Mouse (Mus musculus): ENCODE measurements around the gene Qsox1. TPM values are rescaled to one million over a fixed set of nuclear protein-coding genes. Genes with fewer than 3 reads are reported as not detected.
A peak's percentile ranks its signal among the peaks of the same experiment; 100 is the strongest.

Gene Qsox1
- polyA plus RNA-seq, 1 experiment = 111 TPM

GRCm38 (mm10) chr1:155805607-155806006 is 7.1 kb downstream of the Qsox1 start:
- WGBS = 65% methylated on average over 9 of the region's 9 CpGs
- no peak for DNase-seq (ENCODE audit: low read depth, low spot score)

- DNase-seq (ENCODE audit: low read depth, low spot score) = no peak
These were observed 11.4 kb downstream of the Qsox1 start for GRCm38 (mm10) chr1:155801014-155801991.

GRCm38 (mm10) chr1:155798000-155798399 is 14.7 kb downstream of the Qsox1 start:
- DNase-seq (ENCODE audit: low read depth, low spot score) = no peak
- 94% methylated on average over 4 of the region's 4 CpGs for WGBS

More at GRCm38 (mm10) chr1:155801014-155801991, 11.4 kb downstream of the Qsox1 start:
- 74% methylated on average over 11 of the region's 11 CpGs for WGBS

GRCm38 (mm10) chr1:155797425-155797824 is 15.3 kb downstream of the Qsox1 start:
- DNase-seq (ENCODE audit: low read depth, low spot score) = no peak
- WGBS = 88% methylated on average over 4 of the region's 4 CpGs

- no peak for DNase-seq (ENCODE audit: low read depth, low spot score)
- 79% methylated on average over 11 of the region's 11 CpGs for WGBS
These were observed 15.8 kb downstream of the Qsox1 start for GRCm38 (mm10) chr1:155796757-155797405.

DNA sequence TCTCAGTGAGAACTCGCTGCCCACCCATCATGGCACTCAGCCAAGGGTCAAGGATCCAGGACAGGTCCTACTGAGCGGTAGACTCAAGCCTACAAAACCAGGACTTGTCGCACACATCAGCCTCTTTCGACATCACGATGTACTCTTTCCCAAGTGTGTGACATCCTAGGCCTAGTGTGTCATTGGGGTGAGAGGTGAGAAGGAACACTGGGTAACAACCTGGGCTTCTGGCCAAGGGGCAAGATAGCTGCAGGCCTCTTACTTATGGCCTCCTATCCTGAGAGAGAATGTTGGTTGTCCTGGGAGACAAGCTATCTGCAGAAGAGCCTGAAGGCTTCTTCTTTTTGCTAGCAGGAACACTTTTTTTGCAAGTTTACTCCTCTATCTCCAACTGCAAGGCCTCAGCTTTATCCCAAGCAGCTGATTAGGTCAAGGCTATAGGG is 16.9 kb downstream of the Qsox1 start:
- DNase-seq (ENCODE audit: low read depth, low spot score) = no peak
- 90% methylated on average over 5 of the region's 5 CpGs for WGBS

GRCm38 (mm10) chr1:155794855-155795254 is 17.8 kb downstream of the Qsox1 start:
- 82% methylated on average over 6 of the region's 6 CpGs for WGBS
- DNase-seq (ENCODE audit: low read depth, low spot score) = no peak

DNA sequence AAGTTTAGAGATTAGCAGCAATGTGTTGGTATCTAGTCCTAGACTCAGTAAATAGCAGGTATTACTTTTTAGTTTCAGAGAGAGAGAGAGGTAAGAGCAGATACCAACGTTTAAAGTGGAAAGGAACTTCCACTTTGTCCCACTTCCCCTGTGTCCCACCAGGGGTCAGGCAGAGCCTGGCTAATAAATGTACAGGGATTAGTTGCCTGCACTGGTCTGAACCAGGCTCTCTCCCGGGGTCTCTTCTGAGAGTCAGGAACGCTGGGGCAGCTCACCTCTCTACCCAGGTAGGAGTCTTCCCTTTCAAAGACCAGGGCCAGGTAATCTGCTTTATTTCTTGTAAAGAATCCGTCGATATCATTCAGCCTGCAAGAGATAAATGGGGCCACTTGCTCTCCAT is 20.8 kb downstream of the Qsox1 start:
- no peak for DNase-seq (ENCODE audit: low read depth, low spot score)
- WGBS = 58% methylated on average over 5 of the region's 5 CpGs

DNA sequence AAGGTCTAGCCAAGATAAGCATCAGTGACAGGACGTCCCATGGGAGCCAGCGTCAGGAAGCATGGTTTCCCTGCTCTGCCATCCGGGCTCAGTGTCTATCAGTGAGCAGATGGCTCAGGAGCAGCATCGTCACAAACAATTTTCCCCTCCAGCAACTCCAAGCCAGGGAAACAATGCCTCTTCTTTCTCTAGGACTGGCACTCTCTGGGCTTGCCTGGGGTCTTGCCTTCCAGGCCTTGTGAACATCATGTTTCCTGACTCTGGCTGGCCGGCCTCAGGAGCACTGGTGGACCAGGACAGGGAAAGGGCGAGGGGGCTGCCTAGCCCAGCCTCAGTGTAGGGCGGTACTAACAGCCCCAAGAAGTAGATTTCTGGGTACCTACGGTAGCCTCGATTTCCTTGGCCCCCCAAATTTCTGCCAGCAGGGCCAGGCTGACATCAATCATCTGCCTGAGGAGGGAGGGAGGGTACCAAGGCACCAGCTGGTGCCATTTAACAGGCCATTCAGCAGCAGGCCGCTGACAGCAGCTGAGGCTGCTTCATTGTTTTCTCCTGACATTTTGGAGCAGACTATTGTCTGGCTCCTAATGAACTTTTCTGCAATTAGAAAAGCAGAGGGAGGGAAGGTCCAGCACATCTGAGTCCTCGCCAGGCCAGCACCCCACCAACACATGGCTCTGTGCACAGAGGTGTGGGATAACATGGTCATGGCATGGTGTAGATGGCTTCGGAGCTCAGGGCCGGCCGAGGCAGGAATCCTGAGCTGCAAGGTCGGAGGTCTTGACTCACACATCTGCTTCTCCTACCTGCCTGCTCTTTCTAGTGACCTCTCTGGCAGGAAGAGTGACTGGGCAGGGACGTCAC is 22.3 kb downstream of the Qsox1 start:
- no peak for DNase-seq (ENCODE audit: low read depth, low spot score)
- 84% methylated on average over 16 of the region's 16 CpGs for WGBS

DNA sequence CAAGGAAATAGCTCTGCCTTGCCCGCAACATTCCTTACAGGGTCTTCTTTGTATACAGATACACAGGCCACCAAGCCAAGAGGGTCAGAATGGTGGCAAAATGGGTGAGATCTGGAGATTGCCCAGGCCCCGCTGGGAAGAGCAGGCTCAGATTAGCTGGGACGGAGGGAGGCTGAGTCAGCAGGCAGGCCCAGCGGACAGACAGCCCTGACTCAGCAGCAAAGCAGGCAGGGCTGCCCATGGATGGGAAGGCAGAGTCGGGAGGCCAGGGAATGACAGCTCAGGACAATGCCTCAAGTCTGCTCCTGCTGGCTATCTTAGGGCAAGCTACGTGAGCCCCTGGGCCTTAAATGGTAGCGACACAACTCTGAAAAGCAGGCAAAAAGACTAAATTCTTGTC is 26.8 kb downstream of the Qsox1 start:
- DNase-seq (ENCODE audit: low read depth, low spot score) = no peak
- 84% methylated on average over 7 of the region's 7 CpGs for WGBS

GRCm38 (mm10) chr1:155784343-155785205 is 28.1 kb downstream of the Qsox1 start:
- no peak for DNase-seq (ENCODE audit: low read depth, low spot score)
- 55% methylated on average over 19 of the region's 19 CpGs for WGBS

DNA sequence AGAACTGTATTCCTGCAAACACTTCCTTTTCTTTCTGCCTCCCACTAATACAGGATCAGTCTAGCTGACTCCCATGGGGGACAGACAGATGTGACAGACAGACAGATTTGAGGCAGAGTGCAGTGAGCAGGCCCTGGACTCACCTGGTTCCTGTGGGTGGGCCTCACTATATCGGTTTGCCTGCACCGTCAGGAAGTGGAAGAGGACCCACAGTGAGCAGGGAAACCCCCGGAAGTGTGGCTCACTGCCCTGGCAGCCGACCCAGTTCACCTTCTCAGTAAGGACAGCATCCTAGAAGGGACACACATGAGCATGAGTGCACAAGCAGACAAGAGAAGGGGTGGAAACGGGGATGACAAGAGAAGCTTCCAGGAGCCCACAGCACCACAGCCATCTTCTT is 30.3 kb downstream of the Qsox1 start:
- WGBS = 73% methylated on average over 5 of the region's 5 CpGs
- no peak for DNase-seq (ENCODE audit: low read depth, low spot score)

DNA sequence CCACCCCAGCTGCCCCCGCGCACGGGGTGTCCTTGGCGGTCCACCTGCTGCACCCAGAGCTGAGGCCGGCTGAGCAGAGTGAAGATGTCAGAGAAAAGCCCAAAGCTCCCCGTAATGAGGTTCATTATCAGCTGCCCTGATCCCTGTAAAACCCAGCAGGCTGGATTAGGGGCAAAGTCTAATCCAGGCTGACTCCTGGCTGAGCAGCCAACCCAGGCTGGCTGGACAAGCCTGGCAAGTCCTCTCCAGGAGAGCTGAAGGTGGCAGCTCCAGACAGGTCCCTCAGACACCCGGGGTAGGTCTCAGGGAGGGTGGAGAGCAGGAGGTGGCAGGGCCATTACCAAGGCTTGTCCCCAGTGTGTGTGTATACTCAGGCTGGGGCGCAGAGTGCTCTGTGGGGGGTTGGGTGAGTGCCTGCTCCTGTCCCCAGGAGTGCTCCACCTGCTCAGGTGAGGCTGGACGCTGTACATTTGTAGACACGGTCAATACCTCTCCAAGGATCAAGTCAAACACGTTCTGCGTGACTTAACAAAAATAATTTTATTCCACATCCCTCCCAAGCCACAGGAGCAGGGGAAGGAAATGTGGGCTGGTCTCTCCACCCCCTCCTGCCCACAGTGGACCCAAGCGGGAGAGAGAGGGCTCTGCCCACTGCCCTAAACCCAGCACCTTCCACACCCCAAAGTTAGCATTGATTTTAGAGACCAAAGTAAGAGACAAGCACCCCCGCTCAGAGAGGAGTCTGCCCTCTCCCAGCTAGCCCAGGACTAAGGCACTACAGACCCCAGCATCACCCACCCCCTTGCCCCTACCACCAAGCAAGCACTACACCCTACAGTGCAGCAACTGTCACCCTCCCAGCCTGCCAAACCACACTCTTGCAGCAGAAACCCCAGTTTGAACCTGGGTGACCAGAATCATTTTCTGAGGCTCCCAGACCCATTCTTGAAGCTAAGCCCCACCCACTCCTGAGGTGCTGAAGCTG is 34.8 kb downstream of the Qsox1 start:
- WGBS = 33% methylated on average over 14 of the region's 14 CpGs
- DNase-seq (ENCODE audit: low read depth, low spot score) = peak; percentile 39

DNA sequence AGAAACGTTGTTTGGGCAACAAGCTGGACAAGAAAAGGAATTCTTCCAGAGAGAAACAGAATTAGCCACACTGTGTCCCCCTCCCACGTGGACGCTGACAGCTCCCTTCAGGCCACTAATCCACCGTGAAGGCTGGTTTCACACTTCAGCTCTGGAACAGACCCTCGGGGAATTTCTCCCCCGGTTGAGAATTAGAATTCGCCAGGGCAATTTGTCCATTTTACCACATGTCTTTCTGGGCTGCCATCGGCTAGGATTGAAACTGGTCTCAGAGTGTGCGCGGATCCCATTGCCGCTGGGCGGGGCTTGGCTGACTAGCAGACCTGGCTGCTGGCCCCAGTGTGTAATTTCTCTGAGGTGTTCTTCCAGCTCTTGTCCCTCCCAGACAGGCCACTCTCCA is 53.5 kb downstream of the Qsox1 start:
- WGBS = 70% methylated on average over 12 of the region's 12 CpGs
- no peak for DNase-seq (ENCODE audit: low read depth, low spot score)

- 84% methylated on average over 4 of the region's 4 CpGs for whole genome bisulfite sequencing
- DNase-seq (ENCODE audit: low read depth, low spot score) = no peak
These were observed 54.0 kb downstream of the Qsox1 start for GRCm38 (mm10) chr1:155758711-155759110.

DNA sequence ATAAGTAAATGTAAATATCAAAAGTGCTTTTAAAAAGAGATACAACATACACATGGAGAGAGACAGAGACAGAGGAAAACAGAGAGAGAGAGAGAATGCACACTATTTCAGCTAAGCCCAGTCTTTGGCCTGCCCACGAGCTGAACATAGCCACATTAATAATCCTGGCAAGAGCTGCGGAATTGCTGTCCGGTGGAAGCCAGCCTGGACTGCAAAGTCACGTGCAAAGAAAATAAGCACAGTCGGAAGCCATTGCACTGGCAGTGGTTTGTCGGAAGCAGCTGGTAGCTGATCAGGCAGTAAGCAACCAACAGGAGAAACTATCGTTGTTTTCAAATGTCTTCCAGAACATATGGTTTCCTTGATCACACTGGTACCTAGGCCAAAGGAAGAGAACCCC is 55.1 kb downstream of the Qsox1 start:
- 72% methylated on average over 7 of the region's 7 CpGs for WGBS

DNA sequence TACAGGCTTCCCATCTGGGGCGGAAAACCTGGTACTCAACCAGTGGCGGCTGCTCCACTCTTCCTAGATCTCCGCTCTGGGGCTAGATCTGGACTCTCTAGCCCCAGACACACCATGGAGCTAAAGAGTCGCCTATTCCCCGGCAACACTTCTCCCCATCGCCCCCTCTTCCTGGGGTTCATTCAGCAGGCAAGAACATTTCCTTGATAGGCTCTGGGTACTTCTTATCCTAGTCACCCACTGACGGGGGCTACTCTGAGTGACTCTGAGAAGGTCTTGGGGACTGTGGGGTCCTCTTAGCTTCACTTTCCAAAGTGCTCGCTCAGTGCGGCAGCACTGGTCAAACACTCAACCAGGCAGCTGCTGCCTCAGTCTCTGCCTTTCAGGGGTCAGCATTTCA is 59.3 kb downstream of the Qsox1 start:
- no peak for DNase-seq (ENCODE audit: low read depth, low spot score)
- 66% methylated on average over 9 of the region's 9 CpGs for WGBS

More for the DNA sequence above, 55.1 kb downstream of the Qsox1 start:
- no peak for DNase-seq (ENCODE audit: low read depth, low spot score)

Measured in large intestine, adult 2 months (tissue).